Mouse (Mus musculus) CH12.LX (cell line): ENCODE data around the gene Tha1.

Source experiments
- CTCF ChIP-seq, 2 experiments: IDR thresholded peaks in 1 of 2; conservative IDR thresholded peaks in 1 of 2; 2 replicates each; pipeline ENCODE4 v1.5.1; 2011 to 2012; ENCODE audit warnings: low read depth in 2 of 2, low read length in 2 of 2, improper control_type of control experiment in 1 of 2, inconsistent platforms in 1 of 2, mild to moderate bottlenecking in 1 of 2, moderate library complexity in 1 of 2
- EP300 ChIP-seq: IDR thresholded peaks from 2 replicates; pipeline ENCODE4 v1.6.1; 2011; ENCODE audit warnings: low read length, improper control_type of control experiment
- KAT2A ChIP-seq: IDR thresholded peaks from 2 replicates; pipeline ENCODE4 v1.6.1; 2012; ENCODE audit warnings: low read length, improper control_type of control experiment, inconsistent platforms; ENCODE audit not compliant: insufficient replicate concordance
- POLR2A ChIP-seq: IDR thresholded peaks from 2 replicates; pipeline ENCODE4 v1.6.1; 2011; ENCODE audit warnings: low read depth, mild to moderate bottlenecking, improper control_type of control experiment, low read length
- TCF12 ChIP-seq: IDR thresholded peaks from 2 replicates; pipeline ENCODE4 v1.6.1; 2014; ENCODE audit warnings: low read depth, mild to moderate bottlenecking, inconsistent platforms, low read length, improper control_type of control experiment
- UBTF ChIP-seq: IDR thresholded peaks from 2 replicates; pipeline ENCODE4 v1.6.1; 2012; ENCODE audit warnings: low read depth, mild to moderate bottlenecking, inconsistent platforms, low read length, improper control_type of control experiment, moderate library complexity
- USF1 ChIP-seq: IDR thresholded peaks from 2 replicates; pipeline ENCODE4 v1.6.1; 2014; ENCODE audit warnings: low read depth, mild to moderate bottlenecking, inconsistent platforms, low read length, improper control_type of control experiment

- TF ChIP-seq KAT2A (no peak), CTCF (conservative IDR thresholded peaks at IDR 0.05 in 1 of 2, IDR thresholded peaks at IDR 0.05 in 1 of 2; ENCODE audit: low read depth in 2 of 2, low read length in 2 of 2) (no peak), EP300 (no peak), USF1 (no peak), POLR2A (no peak), TCF12 (no peak), UBTF (no peak)
Observed at GRCm38 (mm10) chr11:117854241-117854640, 19.0 kb downstream of the Tha1 start.
